Mouse (Mus musculus) kidney, embryonic 15.5 days (tissue): ENCODE data around the gene Pigb. TPM values are rescaled to one million over a fixed set of nuclear protein-coding genes. Genes with fewer than 3 reads are reported as not detected.
A peak's percentile ranks its signal among the peaks of the same experiment; 100 is the strongest.

ENCODE experiments used
- ATAC-seq: fragments of 200-750 bp; cut with Nextera tagmentation; replicated peaks from 2 replicates; pipeline ENCODE4 v1.8.0; 2017; ENCODE audit warnings: moderate TSS enrichment; ENCODE audit not compliant: low FRiP score
- H3K27ac ChIP-seq: fragments of 300-500 bp; sonication (generic); 2 replicates; pipeline ENCODE4 v1.5.1; 2015; ENCODE audit warnings: mild to moderate bottlenecking, inconsistent platforms
- H3K27me3 ChIP-seq: fragments of 300-500 bp; sonication (generic); 2 replicates; pipeline ENCODE4 v1.6.1; 2015; ENCODE audit warnings: inconsistent platforms
- H3K36me3 ChIP-seq: fragments of 300-500 bp; sonication (generic); 2 replicates; pipeline ENCODE4 v1.6.1; 2015; ENCODE audit warnings: inconsistent platforms
- H3K4me1 ChIP-seq: fragments of 300-500 bp; sonication (generic); 2 replicates; pipeline ENCODE4 v1.6.1; 2015; ENCODE audit warnings: inconsistent platforms
- H3K4me2 ChIP-seq: fragments of 300-500 bp; sonication (generic); 2 replicates; pipeline ENCODE4 v1.6.1; 2015; ENCODE audit warnings: moderate library complexity, mild to moderate bottlenecking, inconsistent platforms
- H3K4me3 ChIP-seq: fragments of 300-500 bp; sonication (generic); replicated peaks from 2 replicates; pipeline ENCODE4 v1.5.1; 2015; ENCODE audit warnings: mild to moderate bottlenecking, inconsistent platforms
- H3K9ac ChIP-seq: fragments of 300-500 bp; sonication (generic); 2 replicates; pipeline ENCODE4 v1.6.1; 2015; ENCODE audit warnings: mild to moderate bottlenecking, inconsistent platforms
- H3K9me3 ChIP-seq: fragments of 300-500 bp; sonication (generic); replicated peaks from 2 replicates; pipeline ENCODE4 v1.6.1; 2016; ENCODE audit warnings: inconsistent platforms
- WGBS: fragments of 180-500 bp; shearing (Covaris S2); methylation state at CpG from one replicate; pipeline ENCODE4 v1.1.7; 2015; ENCODE audit warnings: mixed read lengths; 5-methylcytosine and 5-hydroxymethylcytosine counted together
- polyA plus RNA-seq: library from polyadenylated mRNA; unstranded; fragments of >200 nt; fragmentation: Nextera tagmentation; extraction: Ambion mirVana; gene quantifications from 2 replicates; pipeline ENCODE4 v1.2.1, GENCODE M21; 2015

The Pigb gene
- polyA plus RNA-seq, 1 experiment from 2014 or later, result 16.2 TPM

GRCm38 (mm10) chr9:73068688-73069087, 28.5 kb upstream of the Pigb start:
- H3K27ac ChIP-seq, result peak overlapping the region; percentile 78
- no peak for ATAC-seq
- H3K4me2 ChIP-seq, result no peak overlapping the region
- H3K4me1 ChIP-seq, result peaks cover 27% of the 10 kb centered on the region
- H3K4me3 ChIP-seq, result no peak overlapping the region
- H3K9ac ChIP-seq, result no peak overlapping the region
- H3K9me3 ChIP-seq, result no peaks in the 10 kb centered on the region
- WGBS, result 69% methylated on average over 6 of the region's 6 CpGs
- H3K27me3 ChIP-seq, result no peaks in the 10 kb centered on the region
- no peaks in the 10 kb centered on the region for H3K36me3 ChIP-seq

- no peaks in the 10 kb centered on the region for H3K27me3 ChIP-seq
- WGBS, result 19% methylated on average over 6 of the region's 6 CpGs
- no peaks in the 10 kb centered on the region for H3K9me3 ChIP-seq
- peak overlapping the region; percentile 78 for H3K27ac ChIP-seq
- no peak overlapping the region for H3K9ac ChIP-seq
- peak; percentile 89 for ATAC-seq
- no peak overlapping the region for H3K4me2 ChIP-seq
- no peak overlapping the region for H3K4me3 ChIP-seq
- peaks cover 31% of the 10 kb centered on the region for H3K4me1 ChIP-seq
- H3K36me3 ChIP-seq, result no peaks in the 10 kb centered on the region
Observed at GRCm38 (mm10) chr9:73068230-73068679, 28.1 kb upstream of the Pigb start.

DNA sequence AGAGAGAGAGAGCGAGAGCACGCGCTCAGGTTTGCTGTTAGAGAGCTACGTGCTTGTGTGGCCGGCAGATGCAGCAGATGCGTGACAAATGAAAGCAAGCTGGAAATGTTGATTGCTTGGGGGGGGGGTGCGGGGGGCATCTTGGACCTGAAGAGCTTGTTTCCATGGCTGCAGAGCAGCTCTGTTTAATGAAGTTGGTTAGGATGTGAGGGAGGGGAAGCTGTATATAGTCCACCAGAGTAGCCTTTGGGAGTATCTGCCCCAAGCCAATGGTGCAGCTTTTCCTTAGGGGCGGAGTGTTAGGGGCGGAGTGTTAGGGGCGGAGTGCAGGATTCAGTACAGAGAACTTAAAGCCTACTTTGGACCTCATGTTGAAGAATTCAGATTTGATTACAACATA, 26.9 kb upstream of the Pigb start:
- ATAC-seq, result peak; percentile 56; the same call in 1 of the 2 replicates
- H3K9ac ChIP-seq, result no peak overlapping the region
- H3K36me3 ChIP-seq, result no peaks in the 10 kb centered on the region
- no peak overlapping the region for H3K27ac ChIP-seq
- H3K4me1 ChIP-seq, result peaks cover 32% of the 10 kb centered on the region
- peak overlapping the region; percentile 50 for H3K4me2 ChIP-seq
- no peaks in the 10 kb centered on the region for H3K27me3 ChIP-seq
- H3K9me3 ChIP-seq, result no peaks in the 10 kb centered on the region
- no peak overlapping the region for H3K4me3 ChIP-seq
- WGBS, result 28% methylated on average over 10 of the region's 10 CpGs

DNA sequence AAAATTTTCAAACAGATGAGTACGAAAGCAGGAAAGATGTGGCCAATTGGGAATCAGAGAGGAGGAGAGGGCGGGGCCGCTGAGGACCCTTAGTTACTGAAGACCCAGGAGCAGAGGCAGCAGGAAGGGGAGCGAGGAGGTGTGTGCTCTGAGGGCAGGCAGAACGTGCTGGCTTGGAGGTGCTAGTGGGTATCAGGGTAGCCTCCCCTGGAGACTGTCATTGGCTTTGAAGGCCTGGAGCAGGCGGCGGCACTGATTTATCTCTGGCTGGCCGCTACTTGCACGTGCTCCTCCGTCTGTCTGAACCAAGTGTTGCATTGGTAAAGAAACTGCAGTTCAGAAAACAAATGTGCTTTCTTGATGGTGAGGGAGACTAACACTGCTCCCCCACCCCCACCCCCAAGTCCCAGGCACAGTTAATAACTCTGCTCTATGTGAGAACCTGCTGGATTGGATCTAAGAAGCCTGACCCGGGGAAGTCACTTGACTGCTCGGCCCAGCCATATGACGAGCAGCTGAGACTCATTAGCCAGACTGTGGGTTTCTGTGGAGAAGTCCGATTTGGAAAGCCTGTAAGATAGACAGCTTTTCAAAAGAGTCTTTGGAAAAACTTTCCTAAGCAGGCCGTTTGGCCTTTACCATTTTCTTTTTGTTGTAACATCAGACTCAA, 23.6 kb upstream of the Pigb start:
- Histone ChIP-seq H3K4me3 (peak overlapping the region; percentile 24; the same call in 1 of the 2 replicates), H3K27ac (0 out of 2 replicates have a peak overlapping the region, but pooled peaks have one; percentile 41), H3K27me3 (no peaks in the 10 kb centered on the region), H3K4me1 (peaks cover 27% of the 10 kb centered on the region), H3K4me2 (peak overlapping the region; percentile 56), H3K9ac (no peak overlapping the region), H3K9me3 (no peaks in the 10 kb centered on the region), H3K36me3 (no peaks in the 10 kb centered on the region)
- WGBS, result 16% methylated on average over 15 of the region's 15 CpGs
- ATAC-seq, result 0 out of 2 replicates have a peak, but pooled peaks have one; percentile 23

DNA sequence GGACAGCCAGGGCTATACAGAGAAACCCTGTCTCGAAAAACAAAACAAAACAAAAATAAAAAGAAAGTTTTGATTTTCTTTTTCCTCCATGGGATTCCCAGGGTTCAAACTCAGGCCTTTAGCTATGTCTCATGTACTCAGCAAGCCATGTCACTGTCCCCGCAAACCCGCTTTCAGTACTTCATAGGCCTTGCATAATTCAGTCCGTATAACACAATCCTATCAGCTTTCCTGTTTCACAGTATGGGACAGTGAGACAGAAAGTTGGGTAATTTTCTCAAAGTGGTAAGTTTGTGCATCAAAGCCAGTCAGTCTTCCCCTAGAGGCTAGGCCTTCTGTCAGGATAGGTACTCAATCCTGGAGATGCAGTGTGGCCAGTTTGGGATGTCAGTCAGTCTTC, 19.0 kb upstream of the Pigb start:
- WGBS, result 85% methylated on average over 4 of the region's 4 CpGs
- H3K36me3 ChIP-seq, result no peaks in the 10 kb centered on the region
- H3K27me3 ChIP-seq, result no peaks in the 10 kb centered on the region
- H3K4me2 ChIP-seq, result no peak overlapping the region
- no peak overlapping the region for H3K4me3 ChIP-seq
- no peak overlapping the region for H3K9ac ChIP-seq
- H3K4me1 ChIP-seq, result peaks cover 9% of the 10 kb centered on the region
- no peaks in the 10 kb centered on the region for H3K9me3 ChIP-seq
- no peak overlapping the region for H3K27ac ChIP-seq
- ATAC-seq, result no peak

DNA sequence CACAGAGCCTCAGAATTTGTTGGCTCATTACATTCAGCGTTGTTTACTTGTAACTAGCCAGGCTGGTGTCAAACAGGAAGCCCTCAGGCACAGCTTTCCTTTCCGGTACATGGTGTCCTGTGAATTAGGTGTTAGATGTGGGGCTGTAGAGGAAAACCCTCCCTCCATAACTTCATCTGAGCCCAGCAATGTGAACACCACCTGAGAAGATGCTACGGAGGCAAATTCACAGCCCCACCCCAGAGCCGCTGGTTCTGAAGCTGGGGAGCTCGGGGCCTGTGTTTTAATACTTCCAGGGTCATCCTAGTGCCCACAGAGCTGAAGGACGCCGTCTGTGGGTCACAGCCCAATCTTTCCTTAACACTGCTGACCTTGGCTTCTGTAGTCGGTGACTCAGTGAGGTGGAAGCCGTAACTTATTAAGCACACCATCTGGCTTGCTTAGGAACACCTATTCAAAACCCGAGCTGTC, 15.3 kb upstream of the Pigb start:
- Histone ChIP-seq H3K4me2 (no peak overlapping the region), H3K9me3 (no peaks in the 10 kb centered on the region), H3K4me3 (no peak overlapping the region), H3K4me1 (0 out of 2 replicates have a peak, but pooled peaks cover 5% of the 10 kb centered on the region), H3K36me3 (no peaks in the 10 kb centered on the region), H3K27ac (no peak overlapping the region), H3K9ac (no peak overlapping the region), H3K27me3 (no peaks in the 10 kb centered on the region)
- ATAC-seq, result no peak
- 45% methylated on average over 10 of the region's 10 CpGs for WGBS

- ATAC-seq, result no peak
- Histone ChIP-seq H3K36me3 (no peaks in the 10 kb centered on the region), H3K4me2 (no peak overlapping the region), H3K27ac (no peak overlapping the region), H3K4me1 (0 out of 2 replicates have a peak, but pooled peaks cover 10% of the 10 kb centered on the region), H3K27me3 (no peaks in the 10 kb centered on the region), H3K9me3 (no peaks in the 10 kb centered on the region), H3K4me3 (no peak overlapping the region), H3K9ac (no peak overlapping the region)
- 58% methylated on average over 8 of the region's 8 CpGs for WGBS
Observed at GRCm38 (mm10) chr9:73050606-73051005, 10.4 kb upstream of the Pigb start.

GRCm38 (mm10) chr9:73049833-73050232, 9.7 kb upstream of the Pigb start:
- H3K27ac ChIP-seq, result no peak overlapping the region
- H3K4me3 ChIP-seq, result no peak overlapping the region
- 72% methylated on average over 5 of the region's 5 CpGs for WGBS
- no peak overlapping the region for H3K4me2 ChIP-seq
- H3K4me1 ChIP-seq, result peaks cover 17% of the 10 kb centered on the region
- no peaks in the 10 kb centered on the region for H3K36me3 ChIP-seq
- no peaks in the 10 kb centered on the region for H3K27me3 ChIP-seq
- no peak overlapping the region for H3K9ac ChIP-seq
- no peak for ATAC-seq
- H3K9me3 ChIP-seq, result no peaks in the 10 kb centered on the region

- no peaks in the 10 kb centered on the region for H3K9me3 ChIP-seq
- ATAC-seq, result no peak
- no peak overlapping the region for H3K4me3 ChIP-seq
- no peak overlapping the region for H3K27ac ChIP-seq
- H3K4me1 ChIP-seq, result peaks cover 26% of the 10 kb centered on the region
- no peaks in the 10 kb centered on the region for H3K27me3 ChIP-seq
- no peak overlapping the region for H3K4me2 ChIP-seq
- WGBS, result 33% methylated on average over 4 of the region's 4 CpGs
- no peaks in the 10 kb centered on the region for H3K36me3 ChIP-seq
- H3K9ac ChIP-seq, result no peak overlapping the region
Observed at GRCm38 (mm10) chr9:73048927-73049326, 8.7 kb upstream of the Pigb start.

DNA sequence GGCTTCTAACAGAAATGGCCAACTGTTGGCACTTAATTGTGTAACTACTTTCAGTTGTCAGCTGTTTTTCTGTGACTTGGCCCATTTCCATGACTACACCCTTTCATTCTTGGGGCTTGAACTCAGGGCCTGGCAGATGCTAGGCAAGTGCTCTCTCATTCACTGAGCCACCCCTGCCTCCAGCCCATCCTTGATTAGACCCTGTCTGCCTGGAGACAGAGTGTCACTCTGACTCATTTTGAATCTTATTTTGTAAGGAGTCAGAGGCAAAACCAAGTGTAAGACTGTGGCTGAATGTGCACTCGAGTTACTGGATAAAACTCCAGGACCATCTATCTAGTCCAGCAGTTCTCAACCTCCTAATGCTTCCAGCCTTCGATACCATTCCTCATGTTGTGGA, 7.7 kb upstream of the Pigb start:
- ATAC-seq, result no peak
- Histone ChIP-seq H3K9me3 (no peaks in the 10 kb centered on the region), H3K9ac (no peak overlapping the region), H3K27ac (no peak overlapping the region), H3K4me3 (no peak overlapping the region), H3K27me3 (no peaks in the 10 kb centered on the region), H3K36me3 (0 out of 2 replicates have a peak, but pooled peaks cover 1% of the 10 kb centered on the region), H3K4me2 (no peak overlapping the region), H3K4me1 (peaks cover 28% of the 10 kb centered on the region)
- WGBS, result 83% methylated on average over 2 of the region's 2 CpGs

DNA sequence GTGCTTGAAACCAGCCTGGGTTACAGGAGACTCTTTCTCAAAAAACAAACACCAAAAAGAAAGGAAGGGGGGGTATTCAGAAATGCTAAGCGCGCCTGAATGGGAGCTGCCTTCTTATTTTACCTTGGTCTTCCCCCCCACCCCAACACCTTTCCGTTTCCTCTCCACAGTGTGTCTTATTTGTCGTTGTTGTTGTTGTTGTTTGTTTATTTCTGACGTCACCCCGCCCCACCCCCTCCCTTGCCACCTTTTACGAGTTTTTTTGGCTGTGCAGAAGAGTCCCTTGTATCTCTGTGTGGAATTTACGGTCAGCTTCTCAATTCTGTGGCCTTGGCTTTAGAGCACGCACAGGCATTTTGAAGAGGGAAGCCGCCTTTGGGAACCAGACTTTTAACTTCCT, 5.5 kb upstream of the Pigb start:
- H3K27me3 ChIP-seq, result no peaks in the 10 kb centered on the region
- H3K27ac ChIP-seq, result no peak overlapping the region
- H3K4me1 ChIP-seq, result peaks cover 26% of the 10 kb centered on the region
- H3K36me3 ChIP-seq, result 0 out of 2 replicates have a peak, but pooled peaks cover 3% of the 10 kb centered on the region
- H3K4me2 ChIP-seq, result peak overlapping the region; percentile 95
- H3K9ac ChIP-seq, result no peak overlapping the region
- H3K9me3 ChIP-seq, result no peaks in the 10 kb centered on the region
- ATAC-seq, result no peak
- peak overlapping the region; percentile 55; the same call in 1 of the 2 replicates for H3K4me3 ChIP-seq
- 71% methylated on average over 10 of the region's 10 CpGs for WGBS

- WGBS, result 6% methylated on average over 7 of the region's 7 CpGs
- Histone ChIP-seq H3K4me3 (peak overlapping the region; percentile 55), H3K4me1 (peaks cover 29% of the 10 kb centered on the region), H3K4me2 (peak overlapping the region; percentile 95), H3K27ac (no peak overlapping the region), H3K9ac (peak overlapping the region; percentile 55; the same call in 1 of the 2 replicates), H3K9me3 (no peaks in the 10 kb centered on the region), H3K36me3 (0 out of 2 replicates have a peak, but pooled peaks cover 3% of the 10 kb centered on the region), H3K27me3 (no peaks in the 10 kb centered on the region)
- peak; percentile 33; the same call in 1 of the 2 replicates for ATAC-seq
Observed at GRCm38 (mm10) chr9:73045204-73045603, 5.0 kb upstream of the Pigb start.
